Mouse (Mus musculus) olfactory bulb, adult 2 months (tissue): ENCODE results near the gene Erc2.

Experiments
- CTCF ChIP-seq: fragments of 200-500 bp; IDR thresholded peaks from 2 replicates; pipeline ENCODE4 v1.5.1; 2012; ENCODE audit warnings: low read depth, mild to moderate bottlenecking, low read length, moderate library complexity; ENCODE audit not compliant: insufficient read depth
- POLR2A ChIP-seq: fragments of 200-500 bp; IDR thresholded peaks from 2 replicates; pipeline ENCODE4 v1.6.1; 2012; ENCODE audit warnings: mild to moderate bottlenecking, low read depth, low read length, moderate library complexity; ENCODE audit not compliant: insufficient read depth

DNA sequence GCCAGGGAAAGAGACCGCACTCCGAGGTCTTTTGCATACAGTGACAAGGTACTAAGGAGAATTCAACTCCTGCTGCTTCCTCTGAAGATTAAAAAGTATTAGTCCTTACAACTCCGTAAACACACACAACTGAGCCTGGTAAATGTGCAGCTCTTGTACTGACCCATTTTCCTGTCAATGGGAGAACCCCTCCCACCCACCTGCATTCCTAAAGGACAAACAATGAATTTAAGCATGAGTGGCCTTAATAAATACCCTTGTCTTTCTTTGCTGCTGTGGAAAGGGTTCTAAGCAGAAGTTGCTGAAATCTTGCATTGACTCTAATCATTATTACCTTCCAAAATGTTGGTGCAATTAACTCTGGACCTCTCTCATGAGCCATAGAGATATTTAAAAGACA lies 854.5 kb downstream of the Erc2 start:
- TF ChIP-seq POLR2A (no peak), CTCF (no peak)
